Mouse (Mus musculus): ENCODE measurements at regions not wholly inside any gene's neighbourhood (a gene's known extent, or its start where the extent isn't known, plus 50 kb on each side); places are given as distances from the start of the nearest gene placed in this dataset.
A peak's percentile ranks its signal among the peaks of the same experiment; 100 is the strongest.

DNA sequence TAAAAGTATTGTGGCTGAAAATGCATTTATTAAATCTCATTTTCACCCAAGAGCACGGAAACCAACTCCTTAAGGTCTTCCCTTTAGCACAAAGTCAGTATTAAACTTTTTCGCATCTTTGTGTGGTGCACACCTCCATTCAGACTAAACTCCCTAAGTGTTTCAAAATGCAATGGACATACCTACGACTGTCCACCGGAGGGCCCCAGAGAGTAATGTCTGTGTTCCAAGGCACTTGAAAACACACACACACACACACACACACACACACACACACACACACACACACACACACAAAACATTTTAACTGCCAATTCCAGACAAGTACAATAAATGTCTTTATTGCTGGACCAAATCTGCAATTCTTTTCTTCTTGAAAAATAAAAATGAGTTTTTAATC, 243.7 kb downstream of the Foxa2 start:
- DNase-seq = peak; percentile 50

DNA sequence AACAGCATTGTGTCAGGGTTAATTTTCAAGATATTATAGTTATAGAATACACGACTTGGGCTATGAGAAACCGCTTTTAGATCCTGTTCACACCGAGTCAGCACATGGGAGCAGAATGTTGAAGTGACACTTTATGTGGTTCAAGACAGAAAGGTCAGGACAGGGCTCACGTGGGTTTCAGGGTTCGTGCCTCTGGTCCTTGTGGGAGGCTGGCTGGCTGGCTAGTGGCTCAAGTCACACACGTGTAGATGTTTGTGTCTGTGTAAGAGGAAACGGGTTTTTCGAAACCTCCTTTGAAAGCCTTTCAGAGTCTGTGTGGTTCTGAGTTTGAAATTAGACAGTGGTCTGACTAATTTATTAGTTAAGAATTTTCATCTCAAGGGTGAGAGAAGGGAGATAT, 255.3 kb downstream of the Foxa2 start:
- DNase-seq = no peak

GRCm38 (mm10) chr2:147789877-147790276, 256.9 kb downstream of the Foxa2 start:
- DNase-seq = no peak

GRCm38 (mm10) chr2:147789268-147789667, 257.5 kb downstream of the Foxa2 start:
- DNase-seq = peak; percentile 57

GRCm38 (mm10) chr2:147788001-147788400, 258.8 kb downstream of the Foxa2 start:
- DNase-seq = no peak

DNA sequence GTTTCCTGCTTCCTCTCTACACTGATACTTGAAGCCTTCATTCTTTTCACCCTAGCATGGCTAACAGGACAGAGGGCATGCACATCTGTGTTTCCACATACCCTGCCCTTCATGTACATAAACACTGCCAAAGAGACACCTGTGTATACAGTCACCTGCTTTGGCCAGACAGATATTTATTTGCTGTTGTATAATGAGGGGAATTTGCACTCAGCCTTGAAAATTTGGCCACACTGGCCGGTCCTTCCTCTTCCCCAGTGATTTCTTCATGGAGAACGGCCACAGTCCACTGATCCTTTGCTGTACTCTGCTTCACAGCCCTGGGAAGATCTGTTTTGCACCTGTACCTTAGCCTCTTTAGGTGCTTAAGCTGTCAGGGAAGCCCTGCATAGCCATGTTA, 264.3 kb downstream of the Foxa2 start:
- no peak for DNase-seq

DNA sequence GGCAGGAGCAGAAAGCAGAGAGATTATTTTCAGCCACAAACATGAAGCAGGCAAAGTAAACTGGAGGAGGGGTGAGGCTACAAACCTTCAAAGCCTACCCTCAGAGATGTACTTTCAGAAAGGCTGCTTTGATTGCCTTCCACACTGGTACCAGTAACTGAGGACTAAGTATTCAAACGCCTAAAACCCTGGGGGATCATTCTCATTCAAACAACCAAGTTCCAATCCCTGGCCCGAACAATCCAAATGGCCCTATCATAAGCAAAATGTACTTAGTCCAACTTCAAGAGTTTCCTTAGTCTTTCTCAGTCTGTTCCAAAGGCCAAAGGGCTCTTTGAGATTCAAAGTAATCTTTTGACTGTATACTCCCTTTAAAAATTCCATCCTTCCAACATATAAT, 270.5 kb downstream of the Foxa2 start:
- no peak for DNase-seq

DNA sequence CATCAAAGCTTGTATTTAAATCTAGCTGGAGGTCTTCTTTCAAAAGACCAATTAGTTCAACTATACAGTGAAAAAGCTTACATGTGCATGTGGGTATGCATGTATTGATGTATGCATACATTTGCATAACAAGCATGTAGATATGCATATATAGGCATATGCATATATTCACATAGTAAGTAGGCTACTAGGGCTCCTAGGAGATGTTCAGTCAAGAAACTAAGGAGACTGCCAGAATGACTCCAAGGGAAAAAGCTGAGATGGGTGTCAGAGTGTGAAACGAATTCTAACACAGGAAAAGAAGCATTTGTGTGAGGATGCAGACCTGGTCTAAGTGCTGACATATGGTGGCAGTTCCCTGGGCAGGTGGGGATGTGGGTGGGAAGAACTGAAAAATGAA, 274.2 kb downstream of the Foxa2 start:
- DNase-seq = no peak

DNA sequence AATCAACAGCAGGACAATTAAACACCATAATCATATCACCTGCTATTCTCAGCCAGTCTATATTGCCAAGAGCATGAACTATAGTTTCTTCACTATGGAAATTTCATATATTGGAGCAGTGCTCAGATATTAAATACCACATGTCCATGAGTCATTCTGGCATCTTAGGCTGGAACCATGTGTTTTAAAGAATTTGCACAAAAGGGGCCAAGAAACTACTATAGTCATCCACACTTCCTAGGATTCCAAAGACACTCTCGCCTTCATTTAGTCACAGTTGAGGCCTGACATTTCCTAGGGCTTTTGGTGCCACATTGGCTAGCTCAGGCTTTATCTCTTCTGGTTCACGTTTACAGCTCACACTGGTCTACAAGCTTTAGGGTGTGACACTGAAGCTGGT, 293.7 kb downstream of the Foxa2 start:
- DNase-seq = no peak

GRCm38 (mm10) chr2:147751831-147752230, 294.9 kb downstream of the Foxa2 start:
- no peak for DNase-seq

DNA sequence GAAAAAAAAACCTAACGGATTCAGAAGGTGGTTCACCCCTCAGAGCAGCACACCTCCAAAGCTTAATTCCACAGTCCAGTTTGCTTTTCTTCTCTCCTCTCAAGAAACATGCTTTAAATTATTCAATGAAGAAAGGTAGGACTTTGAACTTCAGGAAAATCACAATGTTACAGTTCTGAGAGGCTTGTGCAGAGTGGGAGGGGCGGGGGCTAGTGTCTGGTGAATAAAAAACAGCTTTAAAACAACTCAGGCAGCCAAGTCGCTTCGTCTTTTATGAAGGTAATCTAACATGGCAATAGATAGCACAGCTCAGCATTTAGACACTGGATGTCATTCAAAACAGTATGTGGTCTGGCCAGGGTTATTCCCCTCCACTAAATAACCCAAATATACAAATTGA, 298.8 kb downstream of the Foxa2 start:
- no peak for DNase-seq

DNA sequence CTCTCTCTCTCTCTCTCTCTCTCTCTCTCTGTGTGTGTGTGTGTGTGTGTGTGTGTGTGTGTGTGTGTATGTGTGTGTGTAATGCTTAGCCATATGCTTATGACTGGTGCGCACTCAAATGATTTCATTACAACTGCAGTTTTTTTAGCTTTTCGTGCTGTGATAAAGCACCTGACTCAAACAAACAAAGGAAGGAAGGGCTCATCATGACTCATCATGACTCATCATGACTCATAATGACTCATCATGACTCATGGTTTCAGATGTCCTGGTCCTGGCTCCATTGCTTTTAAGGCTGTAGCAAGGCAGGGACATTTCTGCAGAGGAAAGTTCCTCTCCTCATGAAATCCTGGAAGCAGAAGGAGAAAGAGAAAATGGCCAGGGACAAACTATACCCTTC, 302.9 kb downstream of the Foxa2 start:
- no peak for DNase-seq

DNA sequence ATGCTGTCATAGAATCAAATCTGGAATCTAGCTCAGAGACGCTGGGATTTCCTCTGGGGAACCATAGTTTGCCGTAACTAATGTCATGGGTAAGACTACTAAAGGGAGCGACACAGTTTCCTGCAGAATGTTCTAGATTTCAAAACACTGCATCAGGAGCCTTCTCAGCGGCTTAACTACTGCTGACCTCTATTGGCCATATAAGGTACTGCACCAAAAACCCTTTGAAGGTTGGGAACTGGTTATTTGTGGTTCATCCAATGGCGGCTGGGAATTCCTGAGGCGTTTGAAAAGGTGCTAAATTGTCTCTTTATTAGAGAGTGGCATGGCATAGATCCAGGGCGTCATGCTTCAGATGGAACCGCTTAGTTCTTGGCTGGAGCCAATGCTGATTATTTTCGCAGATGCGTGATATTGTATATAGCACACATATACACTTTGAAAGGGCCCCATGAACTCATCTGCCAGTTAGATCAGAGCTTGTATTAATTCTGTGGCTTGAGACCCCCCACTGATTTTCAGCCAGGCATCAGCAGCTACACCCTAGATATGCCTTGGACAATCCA, 308.4 kb downstream of the Foxa2 start:
- peak; percentile 10 for DNase-seq

GRCm38 (mm10) chr2:147727396-147727795, 319.4 kb downstream of the Foxa2 start:
- DNase-seq = no peak

- no peak for DNase-seq
Observed at GRCm38 (mm10) chr2:147718936-147719335, 327.8 kb downstream of the Foxa2 start.

- DNase-seq = no peak
Observed at GRCm38 (mm10) chr2:147717484-147717947, 329.3 kb downstream of the Foxa2 start.

DNA sequence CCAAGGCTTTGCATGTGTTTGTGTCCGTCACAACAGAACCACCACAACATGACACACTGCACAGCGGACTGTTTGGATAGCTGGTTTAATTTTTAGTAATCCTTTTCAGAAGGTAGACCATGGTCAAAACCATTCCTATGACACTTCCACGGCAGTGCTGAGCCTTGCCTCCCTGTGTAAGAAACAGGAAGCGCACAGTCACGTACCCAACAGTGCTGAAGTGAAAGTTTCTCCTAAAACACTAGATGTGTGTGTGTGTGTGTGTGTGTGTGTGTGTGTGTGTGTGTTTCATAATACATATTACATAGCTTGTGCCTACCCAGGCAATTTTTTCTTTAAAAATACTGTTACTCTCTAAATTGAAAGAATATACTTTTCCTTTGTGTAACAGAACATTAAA, 331.0 kb downstream of the Foxa2 start:
- no peak for DNase-seq

DNA sequence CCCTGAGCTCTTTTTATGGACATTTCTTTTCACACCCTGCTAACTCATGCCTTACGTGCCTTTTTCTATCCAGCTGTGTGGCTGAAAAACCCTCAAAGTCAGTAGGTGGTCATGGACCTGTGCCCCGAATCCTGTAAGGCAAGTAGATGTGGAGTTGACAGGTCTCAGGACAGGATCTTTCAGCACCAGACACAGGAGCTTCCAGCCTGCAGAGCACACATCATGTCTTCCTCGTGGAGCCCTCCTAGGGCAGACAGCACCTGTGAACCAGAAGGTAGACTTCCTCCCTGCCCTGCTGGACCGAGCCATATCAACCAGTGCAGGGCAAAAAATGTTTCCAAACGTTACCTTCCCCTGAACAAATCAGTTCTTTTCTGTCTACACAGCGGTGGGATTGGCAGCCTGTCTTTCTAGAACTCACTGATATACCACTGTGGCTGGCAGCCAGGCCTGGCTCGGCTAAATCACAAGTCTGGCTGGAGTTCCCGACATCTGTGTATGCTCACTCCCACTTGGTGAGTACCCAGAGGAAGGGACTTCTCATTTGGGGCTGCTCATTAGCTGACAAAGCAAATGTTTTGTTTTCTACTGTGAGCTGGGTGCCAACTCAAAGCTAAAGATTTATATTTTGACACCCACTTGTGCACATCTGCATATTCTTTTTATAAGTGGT, 336.0 kb downstream of the Foxa2 start:
- DNase-seq = no peak

GRCm38 (mm10) chr2:147709799-147710198, 337.0 kb downstream of the Foxa2 start:
- no peak for DNase-seq

GRCm38 (mm10) chr2:147707156-147707555, 339.6 kb downstream of the Foxa2 start:
- DNase-seq = no peak

GRCm38 (mm10) chr2:147703981-147704380, 342.3 kb downstream of the Pax1 start:
- DNase-seq = no peak

DNA sequence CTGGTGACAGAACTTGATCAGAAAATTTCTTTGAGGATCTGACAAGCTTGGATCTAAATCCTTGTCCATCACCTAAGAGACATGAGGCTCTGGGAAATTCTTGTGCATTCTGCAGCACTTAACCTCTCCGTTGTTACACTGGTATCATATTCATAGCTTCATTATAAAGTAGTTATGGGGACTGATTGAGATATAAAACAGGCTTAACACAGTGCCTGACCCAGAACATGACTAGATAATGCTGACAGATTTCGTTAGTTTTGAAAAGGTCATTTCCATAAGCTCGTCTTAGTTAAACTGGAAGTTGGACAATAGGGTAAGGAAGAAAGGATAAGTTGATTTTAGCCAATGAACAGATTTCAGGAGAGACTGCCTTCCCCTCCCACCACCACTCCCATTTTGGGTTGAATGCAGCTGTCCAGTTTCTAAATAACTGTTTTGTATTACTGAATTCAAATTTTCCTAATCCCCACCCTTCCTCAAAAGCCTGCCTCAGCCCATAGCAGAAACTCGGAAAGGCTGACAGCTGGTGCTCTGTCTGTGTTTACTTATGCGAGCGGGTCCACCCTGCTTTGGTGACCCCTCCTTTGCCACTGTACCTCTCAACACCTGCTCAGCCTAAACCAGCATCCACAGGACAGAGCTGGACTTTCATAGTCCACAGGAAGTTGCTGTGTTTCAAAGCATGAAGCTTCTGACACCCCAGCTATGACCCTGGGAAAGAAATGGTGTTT, 340.8 kb downstream of the Pax1 start:
- no peak for DNase-seq

GRCm38 (mm10) chr2:147699524-147700081, 337.9 kb downstream of the Pax1 start:
- DNase-seq = no peak

GRCm38 (mm10) chr2:147691896-147692295, 330.2 kb downstream of the Pax1 start:
- DNase-seq = no peak

Measured in thymus, postnatal 4 days (tissue).